Mouse (Mus musculus) layer of hippocampus, adult 9-11 months (tissue): ENCODE measurements at regions not wholly inside any gene's neighbourhood (a gene's known extent, or its start where the extent isn't known, plus 50 kb on each side); places are given as distances from the start of the nearest gene placed in this dataset.
A peak's percentile ranks its signal among the peaks of the same experiment; 100 is the strongest.

Experiments
- DNase-seq: peaks from one replicate; pipeline ENCODE4 v3.0.0; 2022

GRCm38 (mm10) chr17:87202958-87203720, 62.6 kb downstream of the Mcfd2 start:
- DNase-seq: no peak

- DNase-seq: peak; percentile 8
These were observed 63.2 kb downstream of the Mcfd2 start for GRCm38 (mm10) chr17:87202490-87202889.

GRCm38 (mm10) chr17:87200721-87201242, 65.0 kb downstream of the Mcfd2 start:
- DNase-seq: peak; percentile 35

- DNase-seq: no peak
These were observed 65.6 kb downstream of the Mcfd2 start for GRCm38 (mm10) chr17:87200134-87200533.

GRCm38 (mm10) chr17:87199134-87199533, 66.6 kb downstream of the Mcfd2 start:
- DNase-seq: no peak

GRCm38 (mm10) chr17:87197434-87197833, 68.3 kb downstream of the Mcfd2 start:
- no peak for DNase-seq

- DNase-seq: no peak
These were observed 71.1 kb downstream of the Mcfd2 start for GRCm38 (mm10) chr17:87194639-87195038.

- no peak for DNase-seq
These were observed 72.3 kb downstream of the Mcfd2 start for GRCm38 (mm10) chr17:87193482-87193881.

GRCm38 (mm10) chr17:87189670-87190069, 76.1 kb downstream of the Mcfd2 start:
- peak; percentile 22 for DNase-seq
